Mouse (Mus musculus) forebrain, embryonic 14.5 days (tissue): ENCODE measurements around the gene Dynlrb2. TPM values are rescaled to one million over a fixed set of nuclear protein-coding genes. Genes with fewer than 3 reads are reported as not detected.

Source experiments
- ATAC-seq: fragments of 200-750 bp; cut with Nextera tagmentation; 2 replicates; pipeline ENCODE4 v1.8.0; 2017; ENCODE audit warnings: mild to moderate bottlenecking, moderate library complexity
- DNase-seq: peaks from one replicate; pipeline ENCODE4 v3.0.0-alpha.2; 2015; ENCODE audit warnings: low spot score
- H3K27ac ChIP-seq: fragments of 300-500 bp; sonication (generic); 2 replicates; pipeline ENCODE4 v1.5.1; 2014; ENCODE audit warnings: low read depth, mild to moderate bottlenecking, control low read depth, low read length, moderate library complexity
- H3K27me3 ChIP-seq: fragments of 300-500 bp; sonication (generic); replicated peaks from 2 replicates; pipeline ENCODE4 v1.6.1; 2014; ENCODE audit warnings: low read length, control low read depth, mixed read lengths; ENCODE audit not compliant: control insufficient read depth, insufficient read depth
- H3K36me3 ChIP-seq: fragments of 300-500 bp; sonication (generic); 2 replicates; pipeline ENCODE4 v1.6.1; 2014; ENCODE audit warnings: low read length, control low read depth; ENCODE audit not compliant: control insufficient read depth, insufficient read depth
- H3K4me1 ChIP-seq: fragments of 300-500 bp; sonication (generic); 2 replicates; pipeline ENCODE4 v1.6.1; 2014; ENCODE audit warnings: antibody characterized with exemption, low read length, control low read depth; ENCODE audit not compliant: control insufficient read depth, insufficient read depth
- H3K4me2 ChIP-seq: fragments of 300-500 bp; sonication (generic); 2 replicates; pipeline ENCODE4 v1.6.1; 2014; ENCODE audit warnings: mild to moderate bottlenecking, control low read depth, low read length
- H3K4me3 ChIP-seq: fragments of 300-500 bp; sonication (generic); 2 replicates; pipeline ENCODE4 v1.5.1; 2014; ENCODE audit warnings: low read depth, low read length, control low read depth
- H3K9ac ChIP-seq: fragments of 300-500 bp; sonication (generic); 2 replicates; pipeline ENCODE4 v1.6.1; 2014; ENCODE audit warnings: mild to moderate bottlenecking, low read length, control low read depth, moderate library complexity
- H3K9me3 ChIP-seq: fragments of 300-500 bp; sonication (generic); replicated peaks from 2 replicates; pipeline ENCODE4 v1.6.1; 2016; ENCODE audit warnings: low read length, control low read depth, mixed read lengths; ENCODE audit not compliant: control insufficient read depth
- WGBS: fragments of 180-500 bp; shearing (Covaris S2); extraction: QIAGEN DNeasy Blood & Tissue Kit; methylation state at CpG from one replicate; pipeline ENCODE4 v1.1.7; 2014; 5-methylcytosine and 5-hydroxymethylcytosine counted together
- polyA plus RNA-seq: library from polyadenylated mRNA; unstranded; fragments of >200 nt; fragmentation: Nextera tagmentation; extraction: Ambion mirVana; gene quantifications from 2 replicates; pipeline ENCODE4 v1.2.1, GENCODE M21; 2014

Gene Dynlrb2
- polyA plus RNA-seq, result 13.1 and 18.5 TPM in 2 replicates

DNA sequence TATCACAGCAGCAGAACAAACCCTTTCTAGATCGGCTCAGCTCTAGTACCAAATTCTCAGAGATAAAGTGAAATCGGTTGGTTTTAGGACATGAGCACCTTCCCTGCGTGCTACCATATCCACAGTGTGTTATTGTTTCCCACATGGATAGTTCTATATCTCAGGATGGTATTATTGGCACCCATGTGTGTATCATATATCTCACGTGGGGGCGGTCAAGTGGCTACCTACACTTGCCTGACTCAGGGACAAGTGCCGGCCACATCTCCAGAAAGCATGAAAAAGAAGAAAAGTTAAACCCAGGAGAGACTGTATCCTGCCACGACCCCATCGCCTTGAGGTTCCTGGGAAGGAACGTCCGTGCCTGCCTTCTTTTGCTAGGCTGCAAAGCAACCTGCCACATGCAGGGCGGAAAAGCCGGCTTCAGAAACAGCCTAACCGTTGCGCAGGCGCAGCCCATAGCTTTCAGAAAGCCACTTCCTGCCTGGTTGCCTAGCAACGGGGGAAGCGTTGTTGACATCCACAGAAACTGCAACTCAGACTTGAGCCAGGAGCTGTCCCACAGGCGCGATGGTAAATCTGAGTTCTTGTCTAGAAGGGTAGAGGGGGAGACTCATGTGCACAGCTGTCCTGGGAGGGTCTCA, at the start of gene Dynlrb2:
Dynlrb2 (plus strand) TSS at position 498 of the 644 bp plus-strand sequence.
- no peaks in the 10 kb centered on the region for H3K4me1 ChIP-seq
- H3K36me3 ChIP-seq, result no peaks in the 10 kb centered on the region
- ATAC-seq, result peak; percentile 96
- no peaks in the 10 kb centered on the region for H3K27me3 ChIP-seq
- H3K9ac ChIP-seq, result peak within 1 kb of the TSS; percentile 59
- peak; percentile 99 for DNase-seq
- peak within 1 kb of the TSS; percentile 74 for H3K4me2 ChIP-seq
- no peaks in the 10 kb centered on the region for H3K9me3 ChIP-seq
- WGBS, result 8% methylated on average over 19 of the region's 19 CpGs
- no peak within 1 kb of the TSS for H3K27ac ChIP-seq
- peak within 1 kb of the TSS; percentile 35 for H3K4me3 ChIP-seq

DNA sequence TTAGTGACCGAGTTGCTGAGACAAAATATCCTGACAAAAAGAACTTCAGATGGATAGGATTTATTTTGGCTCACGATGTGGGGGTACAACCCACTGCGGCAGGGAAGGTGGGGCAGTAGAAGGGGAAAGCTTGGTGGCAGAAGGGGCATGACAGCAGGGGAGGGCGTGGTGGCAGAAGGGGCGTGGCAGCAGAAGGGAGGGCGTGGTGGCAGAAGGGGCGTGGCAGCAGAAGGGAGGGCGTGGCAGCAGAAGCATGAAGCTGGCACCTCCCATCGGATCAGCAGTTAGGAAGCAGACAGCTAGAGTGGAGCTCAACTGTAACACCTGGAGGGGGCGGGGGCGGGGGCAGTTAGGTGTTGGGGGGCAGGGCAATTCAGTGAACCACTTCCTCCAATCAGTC, 46.2 kb upstream of the Dynlrb2 start:
- no peak overlapping the region for H3K9ac ChIP-seq

DNA sequence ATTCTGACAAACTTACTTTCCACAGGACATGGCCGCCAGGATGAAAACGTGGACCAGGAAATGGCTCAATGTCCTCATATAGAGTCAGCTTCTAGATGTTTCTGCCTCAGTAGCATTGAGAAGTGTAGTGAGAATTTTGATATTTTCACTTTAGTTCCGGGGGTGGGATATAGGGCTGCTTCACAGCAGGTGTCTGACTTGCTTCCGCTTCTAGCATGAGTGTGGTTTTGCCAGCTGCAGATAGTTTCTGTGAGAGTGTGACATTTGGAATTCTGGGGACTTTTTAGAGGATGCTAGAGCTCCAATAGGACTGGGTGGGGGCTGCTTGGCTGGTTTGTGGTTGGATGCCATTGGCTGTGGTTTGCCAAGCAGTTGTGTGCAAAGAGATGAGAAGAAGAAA, 43.3 kb upstream of the Dynlrb2 start:
- Histone ChIP-seq H3K4me1 (no peaks in the 10 kb centered on the region), H3K4me2 (no peak overlapping the region), H3K27me3 (no peaks in the 10 kb centered on the region), H3K27ac (no peak overlapping the region), H3K9me3 (no peaks in the 10 kb centered on the region), H3K9ac (no peak overlapping the region), H3K36me3 (no peaks in the 10 kb centered on the region), H3K4me3 (no peak overlapping the region)
- ATAC-seq (no peak), DNase-seq (no peak)
- 81% methylated on average over 4 of the region's 4 CpGs for WGBS

More for the DNA sequence above, 46.2 kb upstream of the Dynlrb2 start:
- H3K4me2 ChIP-seq, result no peak overlapping the region
- ATAC-seq (no peak), DNase-seq (no peak)
- WGBS, result 78% methylated on average over 11 of the region's 11 CpGs
- no peaks in the 10 kb centered on the region for H3K4me1 ChIP-seq
- H3K9me3 ChIP-seq, result no peaks in the 10 kb centered on the region
- H3K27ac ChIP-seq, result no peak overlapping the region
- H3K36me3 ChIP-seq, result no peaks in the 10 kb centered on the region
- no peaks in the 10 kb centered on the region for H3K27me3 ChIP-seq
- H3K4me3 ChIP-seq, result no peak overlapping the region

DNA sequence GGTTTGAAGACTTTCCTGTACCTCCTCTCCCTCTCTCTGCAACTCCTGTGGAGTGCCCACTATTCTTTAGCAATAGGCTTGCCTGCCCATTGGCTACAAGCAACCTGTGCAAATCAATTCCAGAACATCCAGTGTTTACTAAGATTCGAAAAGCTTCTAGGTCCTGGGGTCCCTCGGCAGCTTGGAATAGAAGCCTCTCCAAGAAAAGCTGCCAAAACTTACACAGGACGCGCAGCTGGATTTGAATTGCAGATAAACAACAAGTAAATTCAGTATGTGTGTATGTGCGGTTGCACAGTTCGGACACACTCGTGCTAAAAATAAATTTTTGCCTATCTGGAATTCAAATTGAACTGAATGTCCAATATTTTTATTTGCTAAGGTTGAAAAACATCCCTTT, 38.2 kb upstream of the Dynlrb2 start:
- Histone ChIP-seq H3K36me3 (no peaks in the 10 kb centered on the region), H3K4me2 (no peak overlapping the region), H3K4me3 (no peak overlapping the region), H3K9me3 (no peaks in the 10 kb centered on the region), H3K9ac (no peak overlapping the region), H3K27ac (no peak overlapping the region), H3K27me3 (no peaks in the 10 kb centered on the region), H3K4me1 (no peaks in the 10 kb centered on the region)
- no peak for DNase-seq
- no peak for ATAC-seq
- WGBS, result 86% methylated on average over 7 of the region's 7 CpGs

DNA sequence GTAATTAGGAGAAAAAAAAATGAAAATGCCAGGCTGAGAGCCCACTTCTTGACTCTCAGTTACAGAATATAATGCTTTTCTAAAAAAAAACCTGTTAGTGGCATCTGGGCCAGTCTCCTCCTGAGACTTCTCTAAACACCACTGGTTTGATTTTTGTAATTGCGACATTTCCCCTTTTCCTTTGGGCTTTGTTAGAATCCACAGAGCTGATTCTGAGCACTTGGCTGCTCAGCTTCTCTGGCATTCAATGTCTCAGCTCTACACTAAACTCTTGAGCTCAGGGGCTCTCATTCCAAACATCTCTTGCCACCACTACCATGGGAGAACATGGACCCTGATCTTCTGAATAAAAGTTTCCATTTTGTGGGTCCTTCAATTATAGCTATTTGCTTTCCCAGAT, 37.7 kb upstream of the Dynlrb2 start:
- ATAC-seq (no peak), DNase-seq (no peak)
- H3K27ac ChIP-seq, result no peak overlapping the region
- no peaks in the 10 kb centered on the region for H3K27me3 ChIP-seq
- no peak overlapping the region for H3K4me2 ChIP-seq
- H3K36me3 ChIP-seq, result no peaks in the 10 kb centered on the region
- 80% methylated on average over 1 of the region's 1 CpGs for WGBS
- no peak overlapping the region for H3K9ac ChIP-seq
- no peak overlapping the region for H3K4me3 ChIP-seq
- H3K4me1 ChIP-seq, result no peaks in the 10 kb centered on the region
- H3K9me3 ChIP-seq, result no peaks in the 10 kb centered on the region

DNA sequence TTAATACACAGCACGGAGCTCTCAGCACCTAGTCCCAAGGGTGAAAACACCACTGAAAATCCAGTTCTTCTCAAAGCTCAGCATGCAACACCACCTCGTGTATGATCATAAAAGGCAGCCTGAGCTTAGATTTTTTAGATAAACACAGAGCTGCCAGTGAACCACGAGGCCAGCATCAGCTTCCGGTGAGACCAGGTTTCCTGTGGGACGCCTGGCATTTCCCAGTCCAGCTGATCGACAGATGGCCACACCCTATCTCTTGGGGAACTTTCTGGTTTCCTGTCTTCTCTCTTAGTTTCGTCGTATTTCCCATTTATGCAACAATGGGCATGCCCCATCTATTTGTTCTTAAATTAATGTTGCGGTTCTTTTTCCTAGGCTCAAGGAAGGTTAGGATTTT, 26.8 kb upstream of the Dynlrb2 start:
- Histone ChIP-seq H3K9ac (no peak overlapping the region), H3K9me3 (no peaks in the 10 kb centered on the region), H3K27me3 (0 out of 2 replicates have a peak, but pooled peaks cover 1% of the 10 kb centered on the region), H3K4me3 (no peak overlapping the region), H3K4me1 (no peaks in the 10 kb centered on the region; the same call in 1 of the 2 replicates), H3K27ac (no peak overlapping the region), H3K4me2 (no peak overlapping the region), H3K36me3 (no peaks in the 10 kb centered on the region)
- no peak for DNase-seq
- no peak for ATAC-seq
- WGBS, result 89% methylated on average over 9 of the region's 9 CpGs

DNA sequence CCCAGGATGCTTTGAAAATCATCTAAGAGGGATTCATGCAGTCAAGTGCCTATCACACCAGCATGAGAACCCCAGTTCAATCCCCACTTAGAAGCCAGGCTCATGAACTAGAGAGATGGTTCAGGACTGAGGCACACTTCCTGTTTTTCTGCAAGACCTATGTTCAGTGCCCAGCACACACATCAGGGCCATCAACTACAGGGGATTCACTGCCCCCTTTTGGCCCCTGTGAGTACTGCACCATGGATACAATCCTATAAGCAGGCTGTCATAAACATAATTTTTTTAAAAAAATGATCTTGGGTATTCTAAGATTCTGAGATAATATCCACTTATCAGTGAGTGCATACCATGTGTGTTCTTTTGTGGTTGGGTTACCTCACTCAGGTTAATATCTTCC, 26.1 kb upstream of the Dynlrb2 start:
- H3K4me1 ChIP-seq, result no peaks in the 10 kb centered on the region; the same call in 1 of the 2 replicates
- no peaks in the 10 kb centered on the region for H3K9me3 ChIP-seq
- no peak overlapping the region for H3K9ac ChIP-seq
- H3K36me3 ChIP-seq, result no peaks in the 10 kb centered on the region
- ATAC-seq (no peak), DNase-seq (no peak)
- no peak overlapping the region for H3K4me2 ChIP-seq
- H3K4me3 ChIP-seq, result no peak overlapping the region
- H3K27me3 ChIP-seq, result 0 out of 2 replicates have a peak, but pooled peaks cover 8% of the 10 kb centered on the region
- no peak overlapping the region for H3K27ac ChIP-seq

DNA sequence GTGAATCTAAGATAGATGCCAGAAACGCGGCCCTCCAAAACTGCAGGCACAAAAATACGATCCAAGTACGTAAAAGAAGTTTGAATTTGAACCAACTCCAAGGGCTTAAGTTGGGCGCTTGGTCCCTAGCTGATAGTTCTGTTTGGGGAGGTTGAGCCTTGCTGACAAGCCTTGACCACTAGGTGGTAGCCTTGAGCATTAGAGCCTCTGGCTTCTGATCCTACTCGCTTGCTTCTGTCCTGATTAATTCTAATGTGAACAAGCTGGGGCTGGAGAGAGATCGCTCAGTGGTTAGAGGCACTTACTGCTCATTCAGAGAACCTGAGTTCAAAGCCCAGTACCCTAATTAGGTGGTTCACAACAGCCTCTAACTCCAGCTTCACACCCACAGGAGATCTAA, 23.9 kb upstream of the Dynlrb2 start:
- DNase-seq, result peak; percentile 86
- no peak overlapping the region for H3K4me3 ChIP-seq
- H3K36me3 ChIP-seq, result no peaks in the 10 kb centered on the region
- no peak overlapping the region for H3K27ac ChIP-seq
- 19% methylated on average over 7 of the region's 7 CpGs for WGBS
- H3K9ac ChIP-seq, result no peak overlapping the region
- no peak overlapping the region for H3K4me2 ChIP-seq
- 0 out of 2 replicates have a peak, but pooled peaks cover 8% of the 10 kb centered on the region for H3K27me3 ChIP-seq
- ATAC-seq, result no peak
- H3K4me1 ChIP-seq, result no peaks in the 10 kb centered on the region; the same call in 1 of the 2 replicates
- H3K9me3 ChIP-seq, result no peaks in the 10 kb centered on the region

DNA sequence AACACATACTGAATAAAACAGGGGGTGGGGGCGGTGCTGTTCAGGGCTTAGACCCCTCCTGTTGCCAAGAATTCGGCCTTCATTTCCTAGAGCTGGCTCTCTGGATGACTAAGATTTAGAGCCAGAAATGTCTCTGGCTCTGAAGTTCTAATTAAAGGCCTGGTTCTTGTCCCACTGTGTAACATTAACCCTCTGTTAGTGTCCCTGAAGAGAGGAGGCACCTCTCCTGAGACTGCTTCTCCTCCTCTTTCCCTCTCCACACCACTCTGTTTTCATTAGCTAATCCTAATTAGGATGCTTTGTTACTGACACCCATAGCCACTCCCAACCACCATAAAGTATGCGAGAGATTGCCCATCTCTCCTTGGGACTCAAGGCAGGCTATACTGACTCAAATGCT, 22.0 kb upstream of the Dynlrb2 start:
- Histone ChIP-seq H3K27ac (no peak overlapping the region), H3K4me3 (no peak overlapping the region), H3K4me2 (no peak overlapping the region), H3K9me3 (no peaks in the 10 kb centered on the region), H3K4me1 (no peaks in the 10 kb centered on the region; the same call in 1 of the 2 replicates), H3K9ac (no peak overlapping the region), H3K27me3 (0 out of 2 replicates have a peak, but pooled peaks cover 8% of the 10 kb centered on the region), H3K36me3 (no peaks in the 10 kb centered on the region)
- ATAC-seq (no peak), DNase-seq (no peak)
- 23% methylated on average over 3 of the region's 3 CpGs for WGBS
